Mouse (Mus musculus) B cell, adult 2 months (primary cell): Measurements from ENCODE around the gene Mrgprb3.

Experiments used
- DNase-seq, 2 experiments: peaks; one replicate each; pipeline ENCODE4 v3.0.0; 2022

Gene Mrgprb3

DNA sequence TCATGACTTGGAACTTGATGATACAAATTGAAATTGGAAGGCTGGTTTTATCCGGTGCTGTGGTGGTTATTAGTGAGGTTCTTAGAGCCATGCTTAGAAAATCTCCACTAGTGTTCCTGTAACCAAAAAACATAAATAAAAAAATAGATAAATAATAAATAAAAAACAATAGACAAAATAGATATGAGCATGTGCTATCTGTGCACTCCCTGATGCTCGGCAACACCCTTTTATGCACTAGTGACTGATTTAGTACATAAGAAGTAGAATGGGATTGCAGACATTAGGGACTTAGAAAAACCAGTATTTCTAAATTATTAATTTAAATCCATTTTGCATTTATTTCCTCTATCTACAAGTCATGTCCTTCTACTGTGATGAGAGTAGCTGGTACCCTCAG lies at the start of gene Mrgprb3:
Gene Mrgprb3 (minus strand): TSS at position 101 of the 400 bp plus-strand sequence.
- no peak for DNase-seq
